Mouse (Mus musculus): ENCODE measurements around the gene Fam120b. TPM values are rescaled to one million over a fixed set of nuclear protein-coding genes. Genes with fewer than 3 reads are reported as not detected.

Gene Fam120b
- total RNA-seq, 2 experiments from 2014 or later, result 20.7 to 20.8 TPM

- no peak for DNase-seq
Observed at GRCm38 (mm10) chr17:15379741-15380526, 16.1 kb upstream of the Fam120b start.

- peak; percentile 74 to 78 for DNase-seq
Observed at GRCm38 (mm10) chr17:15380641-15381051, 15.4 kb upstream of the Fam120b start.

GRCm38 (mm10) chr17:15381092-15381860 is 14.7 kb upstream of the Fam120b start:
- DNase-seq, result no peak

DNA sequence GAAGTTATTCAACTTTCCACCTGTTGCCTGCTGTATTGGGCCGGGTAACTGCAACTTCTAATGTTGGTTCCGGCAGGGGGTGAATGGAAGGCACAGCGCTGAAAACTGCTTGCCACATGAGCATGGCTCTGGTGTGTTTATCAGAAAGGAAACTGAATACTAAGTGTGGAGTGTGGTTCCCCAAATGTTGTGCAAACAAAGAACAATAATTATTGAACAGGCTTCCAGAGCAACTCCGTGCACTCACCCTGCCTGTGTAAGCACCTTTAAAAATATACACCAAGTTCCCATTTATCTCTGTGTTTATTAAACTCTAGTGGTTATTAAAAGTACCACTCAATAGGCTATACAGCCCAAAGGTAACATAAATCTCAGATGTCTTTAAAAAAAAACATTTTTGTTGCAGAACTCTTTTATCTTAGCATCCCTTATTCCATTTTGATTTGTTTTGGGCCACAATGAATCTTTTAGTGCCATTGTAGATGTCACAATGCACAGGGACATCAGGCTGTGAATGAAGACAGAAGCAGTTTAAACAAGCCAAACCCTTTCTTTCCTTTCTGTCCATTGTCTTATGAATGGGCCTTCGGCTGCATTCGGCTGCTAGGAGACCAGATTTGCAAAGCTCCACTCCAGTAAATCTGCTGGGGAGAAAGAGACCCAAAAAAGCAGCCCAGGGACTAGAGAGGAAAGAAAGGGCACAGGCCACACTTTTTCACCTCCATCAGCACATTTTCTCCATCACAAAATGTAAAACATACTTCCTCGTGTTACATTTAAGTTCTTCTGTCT is 13.9 kb upstream of the Fam120b start:
- no peak for DNase-seq

- no peak for DNase-seq
Observed at GRCm38 (mm10) chr17:15383360-15383759, 12.6 kb upstream of the Fam120b start.

- no peak for DNase-seq
Observed at GRCm38 (mm10) chr17:15388892-15389291, 7.1 kb upstream of the Fam120b start.

- no peak for DNase-seq
Observed at GRCm38 (mm10) chr17:15389356-15389755, 6.6 kb upstream of the Fam120b start.

- no peak for DNase-seq
Observed at GRCm38 (mm10) chr17:15401716-15402115, 5.7 kb downstream of the Fam120b start.

- DNase-seq, result no peak
Observed at GRCm38 (mm10) chr17:15406576-15406975, 10.6 kb downstream of the Fam120b start.

DNA sequence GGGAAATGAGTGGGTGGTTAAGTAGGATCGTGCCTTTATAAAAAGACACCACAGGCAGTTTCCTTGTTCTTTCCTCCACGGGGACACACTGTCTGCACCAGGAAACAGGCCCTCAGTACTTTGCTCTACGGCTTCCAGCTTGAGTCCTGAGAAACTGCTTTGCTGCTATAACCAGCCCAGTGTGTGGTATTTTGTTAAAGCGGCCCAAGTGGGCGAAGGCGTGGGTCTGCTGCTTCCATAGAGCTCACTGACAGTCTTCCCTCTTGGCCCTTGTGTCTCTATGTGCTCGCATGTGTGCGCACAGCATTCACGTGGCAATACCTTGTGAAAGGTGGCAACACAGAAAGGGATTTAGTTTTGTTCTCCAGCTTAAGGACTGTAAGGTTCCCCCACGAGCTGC is 13.3 kb downstream of the Fam120b start:
- no peak for DNase-seq

DNA sequence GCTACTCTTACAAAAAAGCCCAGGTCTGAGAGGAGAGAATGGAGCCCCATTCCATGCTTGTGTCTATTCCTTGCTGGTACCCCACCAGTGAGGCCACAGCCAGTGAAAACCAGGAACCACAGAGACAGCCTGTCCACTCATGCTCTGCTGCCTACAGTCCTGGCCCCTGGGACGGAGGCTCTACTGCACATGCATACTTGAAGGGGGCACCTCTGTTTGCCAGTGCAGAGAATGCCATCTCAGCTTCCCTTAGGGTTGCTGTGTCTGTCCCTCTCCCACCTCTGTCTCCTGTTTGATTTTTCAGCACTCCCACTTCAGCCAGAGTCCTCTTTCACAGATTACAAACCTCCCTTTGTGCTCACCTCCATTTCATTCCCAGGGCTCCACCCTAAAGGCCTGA is 14.9 kb downstream of the Fam120b start:
- no peak for DNase-seq

GRCm38 (mm10) chr17:15416596-15417215 is 20.7 kb downstream of the Fam120b start:
- no peak for DNase-seq

DNA sequence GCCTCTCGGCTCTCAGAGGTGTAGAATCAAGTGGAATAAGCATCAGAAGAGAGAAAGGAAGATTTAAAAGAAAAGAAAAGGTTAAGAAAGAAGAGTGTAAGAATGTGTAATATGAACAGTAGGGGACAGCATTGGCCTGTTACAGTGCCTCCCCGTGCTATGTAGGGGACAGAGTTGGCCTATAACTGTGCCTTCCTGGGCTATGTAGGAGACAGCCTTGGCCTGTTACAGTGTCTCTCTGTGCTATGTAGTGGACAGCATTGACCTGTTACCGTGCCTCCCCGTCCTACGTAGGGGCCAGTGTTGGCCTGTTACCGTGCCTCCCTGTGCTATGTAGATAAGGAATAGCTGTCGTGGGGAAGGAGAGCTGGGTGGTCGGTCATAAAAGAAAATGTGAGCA is 23.5 kb downstream of the Fam120b start:
- DNase-seq, result no peak

DNA sequence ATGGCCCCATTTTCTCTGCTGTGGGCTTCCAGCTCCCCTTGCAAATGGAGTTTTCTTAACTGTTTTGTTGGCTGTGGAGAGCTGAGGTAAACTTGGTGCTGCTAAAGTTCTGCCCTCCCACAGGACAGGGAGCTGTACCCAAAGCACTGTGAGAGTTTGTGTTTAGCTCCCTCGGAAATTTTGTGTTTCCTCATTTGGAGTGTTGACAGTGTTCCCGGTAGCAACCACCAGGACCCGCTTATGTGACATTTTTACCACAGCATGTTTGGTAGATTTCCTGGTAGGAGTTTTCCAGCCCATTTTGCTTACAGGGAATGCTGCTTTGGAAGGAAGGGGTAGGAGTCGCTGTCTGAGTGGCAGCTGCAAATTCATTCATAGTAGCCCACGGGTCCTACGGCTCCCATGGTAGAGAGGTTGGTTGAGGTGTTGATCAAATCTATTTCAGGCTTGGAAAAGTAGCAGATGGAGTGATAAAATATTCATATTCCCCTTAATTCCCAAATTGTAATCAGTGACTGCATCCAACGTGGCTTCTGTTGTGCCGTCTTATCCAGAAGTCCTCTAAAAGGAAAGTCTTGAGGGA is 24.1 kb downstream of the Fam120b start:
- no peak for DNase-seq

DNA sequence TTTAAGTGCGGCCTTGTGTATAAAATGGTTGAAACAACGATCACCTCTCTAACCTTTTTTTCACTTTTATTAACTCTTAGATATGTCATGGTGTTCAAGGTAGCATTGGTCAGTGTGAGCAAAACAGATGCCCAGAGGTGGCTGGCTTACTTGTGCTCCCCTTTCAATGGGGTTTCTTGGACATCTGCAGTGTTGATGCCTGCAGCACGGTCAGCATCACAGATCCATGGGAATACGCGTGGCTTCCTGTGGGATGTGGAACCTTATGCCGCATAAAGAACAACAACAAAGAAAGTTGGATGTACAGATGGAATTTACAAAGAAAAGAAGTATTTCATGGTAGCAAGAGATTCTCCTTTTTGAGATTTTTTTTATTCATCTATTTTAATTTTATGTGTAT is 25.4 kb downstream of the Fam120b start:
- no peak for DNase-seq

- no peak for DNase-seq
Observed at GRCm38 (mm10) chr17:15422666-15423065, 26.7 kb downstream of the Fam120b start.

DNA sequence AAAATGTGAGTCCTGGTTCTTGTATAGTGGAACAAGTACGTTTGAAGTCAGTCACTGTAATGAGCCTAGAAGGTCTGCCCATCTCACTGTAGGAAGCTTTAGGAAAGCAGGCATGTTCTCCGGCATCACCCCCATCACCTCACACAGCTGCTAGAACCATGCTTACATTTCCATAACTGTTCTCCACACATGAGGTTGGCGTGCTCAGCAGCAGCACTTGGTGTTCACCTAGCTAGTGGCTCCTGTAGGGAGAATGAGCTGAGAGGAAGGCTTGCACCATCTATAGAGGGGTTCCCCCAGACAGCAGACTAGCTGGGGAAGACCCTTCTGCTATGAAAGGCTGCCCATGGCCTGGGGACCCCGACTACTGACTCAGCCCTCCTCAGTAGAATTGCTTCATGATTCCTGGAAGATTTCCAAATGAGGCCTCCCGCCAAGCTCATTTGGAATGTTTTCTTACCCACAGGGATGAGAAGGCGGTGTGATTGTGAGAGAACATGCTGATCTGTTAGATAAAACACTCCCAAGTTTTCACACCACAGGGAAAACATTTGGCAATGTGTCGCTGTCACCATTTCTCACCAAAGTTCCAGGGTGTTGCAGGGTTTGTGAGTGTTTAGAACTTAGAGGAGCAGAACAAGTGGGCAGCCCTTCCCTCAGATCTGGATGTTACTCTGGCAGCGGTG is 27.2 kb downstream of the Fam120b start:
- peak in 1 of 2 experiments; percentile 41 for DNase-seq

DNA sequence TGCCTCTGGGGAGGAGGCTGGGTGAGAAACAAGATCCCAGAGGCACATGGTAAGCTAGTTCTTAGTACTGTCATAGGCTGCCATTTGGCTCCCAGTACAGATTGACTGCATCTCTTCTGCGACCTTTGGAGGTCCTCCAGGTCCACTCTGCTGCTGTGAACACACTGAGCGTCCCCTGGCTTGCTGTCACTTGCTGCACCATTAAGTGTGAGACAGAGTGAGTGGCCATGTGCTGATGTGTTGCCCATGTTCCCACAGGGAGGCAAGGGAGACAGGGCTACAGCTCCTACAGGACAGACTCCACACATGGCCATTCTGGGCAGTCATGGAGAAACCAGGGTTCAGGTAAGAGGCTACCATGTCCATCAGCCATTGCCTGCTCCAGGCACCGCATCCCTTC is 29.9 kb downstream of the Fam120b start:
- DNase-seq, result no peak

DNA sequence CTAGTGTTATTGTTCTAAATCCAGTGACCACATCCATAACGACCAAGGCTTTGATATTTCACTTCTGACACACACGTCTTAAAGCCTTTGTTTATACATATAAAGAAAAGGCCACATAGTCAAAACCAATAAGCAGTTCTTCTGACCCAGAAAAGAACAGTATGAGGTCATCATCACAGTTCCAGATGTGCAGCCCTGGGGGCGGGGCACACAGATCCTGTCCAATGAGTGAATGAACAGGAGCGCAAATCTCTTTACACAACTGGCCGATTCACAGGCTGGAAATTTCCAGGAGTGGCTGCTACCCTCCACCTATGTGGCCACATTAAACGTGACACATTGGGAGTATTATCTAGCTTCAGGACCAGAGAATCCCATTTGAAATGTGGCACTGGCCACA is 33.4 kb downstream of the Fam120b start:
- DNase-seq, result no peak

- peak; percentile 42 to 54 for DNase-seq
Observed at GRCm38 (mm10) chr17:15429937-15430336, 33.9 kb downstream of the Fam120b start.

GRCm38 (mm10) chr17:15431021-15431514 is 35.1 kb downstream of the Fam120b start:
- no peak for DNase-seq
